Mouse (Mus musculus) liver, adult 2 months (tissue): ENCODE results near the gene Syt12. TPM values are rescaled to one million over a fixed set of nuclear protein-coding genes. Genes with fewer than 3 reads are reported as not detected.

ENCODE experiments used
- DNase-seq: peaks from one replicate; pipeline ENCODE4 v3.0.0-alpha.2; 2011; ENCODE audit warnings: low read depth, low spot score; ENCODE audit errors: extremely low read depth
- H3K27ac ChIP-seq: fragments of 200-500 bp; replicated peaks from 2 replicates; pipeline ENCODE4 v1.5.1; 2012; ENCODE audit warnings: low read depth, mild to moderate bottlenecking, control low read depth, inconsistent platforms, low read length; ENCODE audit not compliant: insufficient read depth
- H3K27me3 ChIP-seq: fragments of 200-500 bp; 2 replicates; pipeline ENCODE4 v1.6.1; 2012; ENCODE audit warnings: mild to moderate bottlenecking, moderate library complexity, low read length, inconsistent platforms; ENCODE audit not compliant: control insufficient read depth, insufficient read depth
- H3K36me3 ChIP-seq: fragments of 200-500 bp; 2 replicates; pipeline ENCODE4 v1.6.1; 2012; ENCODE audit warnings: low read length, inconsistent platforms; ENCODE audit not compliant: control insufficient read depth, insufficient read depth
- H3K4me1 ChIP-seq: fragments of 200-500 bp; 2 replicates; pipeline ENCODE4 v1.6.1; 2011; ENCODE audit warnings: low read length; ENCODE audit not compliant: control insufficient read depth, insufficient read depth
- H3K4me3 ChIP-seq: fragments of 200-500 bp; 2 replicates; pipeline ENCODE4 v1.5.1; 2011; ENCODE audit warnings: low read depth, mild to moderate bottlenecking, control low read depth, low read length, moderate library complexity; ENCODE audit not compliant: insufficient read depth
- H3K79me2 ChIP-seq: fragments of 200-500 bp; 2 replicates; pipeline ENCODE4 v1.6.1; 2012; ENCODE audit warnings: inconsistent platforms, mild to moderate bottlenecking, low read length, moderate library complexity; ENCODE audit not compliant: control insufficient read depth, insufficient read depth
- H3K9ac ChIP-seq: fragments of 200-500 bp; 2 replicates; pipeline ENCODE4 v1.6.1; 2012; ENCODE audit warnings: low read depth, mild to moderate bottlenecking, control low read depth, inconsistent platforms, low read length
- CTCF ChIP-seq: fragments of 200-500 bp; IDR thresholded peaks from 2 replicates; pipeline ENCODE4 v1.5.1; 2011; ENCODE audit warnings: low read depth, low read length, control low read depth
- POLR2A ChIP-seq: fragments of 200-500 bp; IDR thresholded peaks from 2 replicates; pipeline ENCODE4 v1.6.1; 2011; ENCODE audit warnings: low read length, control low read depth; ENCODE audit not compliant: insufficient read depth; ENCODE audit errors: extremely low read depth
- WGBS: fragments of 180-500 bp; shearing (Covaris S2); methylation state at CpG from one replicate; pipeline ENCODE4 v1.1.7; 2018; 5-methylcytosine and 5-hydroxymethylcytosine counted together
- polyA plus RNA-seq: library from polyadenylated mRNA; depleted of rRNA; stranded (reverse); fragments of >200 nt; gene quantifications from 2 replicates; pipeline ENCODE4 v1.2.3, GENCODE M21; 2012
- total RNA-seq: library from RNA; depleted of rRNA; stranded (reverse); fragments of >200 nt; gene quantifications from 2 replicates; pipeline ENCODE4 v1.2.3, GENCODE M21; 2014

The Syt12 gene
- total and polyA plus RNA-seq, 2 experiments, result 0.28 to 0.91 TPM

- peaks cover 28% of the 10 kb centered on the region for H3K79me2 ChIP-seq
- WGBS, result 76% methylated on average over 1 of the region's 1 CpGs
- TF ChIP-seq CTCF, result peak; percentile 30; the same call in 1 of the 2 replicates
- no peak for TF ChIP-seq POLR2A
- DNase-seq, result no peak
- H3K27ac ChIP-seq, result no peak overlapping the region
- peaks cover 8% of the 10 kb centered on the region for H3K36me3 ChIP-seq
- peaks cover 17% of the 10 kb centered on the region for H3K4me1 ChIP-seq
- H3K4me3 ChIP-seq, result no peak overlapping the region
- H3K27me3 ChIP-seq, result no peaks in the 10 kb centered on the region
- H3K9ac ChIP-seq, result no peak overlapping the region
These were observed 43.5 kb downstream of the Syt12 start for GRCm38 (mm10) chr19:4433756-4434155.

DNA sequence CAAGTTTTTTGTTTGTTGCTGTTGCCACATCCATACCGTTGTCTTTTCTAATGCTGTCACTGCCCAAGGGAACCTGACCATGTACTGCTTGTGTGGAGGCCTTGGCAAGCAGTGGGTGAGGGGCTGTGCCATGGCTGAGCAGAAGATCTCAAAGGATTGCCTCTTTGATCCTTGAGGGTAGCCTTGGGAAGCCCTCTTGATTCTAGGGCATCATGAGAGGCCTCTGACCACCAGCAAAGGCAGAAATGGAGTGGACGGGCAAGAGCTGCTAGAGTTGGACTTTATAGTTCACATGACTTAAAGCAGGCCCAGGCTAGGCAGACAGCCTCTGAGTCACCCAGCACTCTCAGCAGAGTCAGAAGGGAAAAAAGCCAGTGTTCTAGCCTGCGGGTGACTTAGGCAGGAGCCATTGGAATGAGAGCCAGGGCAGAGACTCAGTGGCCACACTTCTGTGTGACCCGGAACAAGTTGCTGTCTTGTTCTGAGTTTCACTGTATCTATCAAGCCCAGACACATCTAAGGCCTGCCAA, 47.1 kb downstream of the Syt12 start:
- H3K4me3 ChIP-seq, result no peak overlapping the region
- H3K27me3 ChIP-seq, result no peaks in the 10 kb centered on the region
- H3K36me3 ChIP-seq, result peaks cover 21% of the 10 kb centered on the region
- peaks cover 3% of the 10 kb centered on the region; the same call in 1 of the 2 replicates for H3K79me2 ChIP-seq
- H3K27ac ChIP-seq, result no peak overlapping the region
- no peak for DNase-seq
- WGBS, result 81% methylated on average over 4 of the region's 4 CpGs
- TF ChIP-seq CTCF (no peak), POLR2A (no peak)
- no peaks in the 10 kb centered on the region for H3K4me1 ChIP-seq
- no peak overlapping the region for H3K9ac ChIP-seq

DNA sequence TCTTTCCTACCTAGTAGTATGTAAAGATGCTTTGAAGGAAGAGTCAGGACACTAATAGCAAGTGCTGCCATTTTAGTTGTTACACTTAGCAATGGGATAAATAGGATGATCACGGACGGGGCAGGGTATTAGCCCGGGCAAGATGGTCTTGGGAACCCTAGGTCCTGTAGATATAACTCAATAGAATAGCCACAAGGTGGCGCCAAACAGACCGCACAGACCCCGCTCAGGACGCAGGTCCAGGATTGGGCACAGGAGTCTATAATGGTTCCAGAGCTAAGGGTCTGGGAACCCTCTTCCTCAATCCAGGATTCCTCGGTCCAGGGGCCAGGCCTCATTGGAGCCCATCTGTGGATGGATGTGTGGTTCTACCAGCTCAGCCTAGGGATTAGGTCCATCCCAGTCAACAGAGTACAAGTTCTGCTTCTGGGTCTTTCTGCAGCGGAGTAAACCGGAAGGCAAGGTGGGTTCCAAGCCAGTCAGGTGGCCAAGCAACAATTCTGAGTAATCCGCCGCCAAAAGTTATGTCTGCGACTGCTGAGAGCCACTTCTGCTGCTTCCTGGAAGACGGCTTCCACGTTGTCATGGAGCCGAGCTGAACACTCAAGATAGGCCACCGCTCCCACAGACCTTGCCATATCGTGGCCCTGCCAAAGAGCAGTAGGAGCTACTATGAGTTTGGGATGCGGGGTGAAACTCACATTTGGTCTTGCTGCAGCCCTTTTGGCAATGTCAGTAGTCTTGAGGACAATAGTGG, 51.5 kb downstream of the Syt12 start:
- Histone ChIP-seq H3K27ac (no peak overlapping the region), H3K27me3 (no peaks in the 10 kb centered on the region), H3K4me1 (peaks cover 2% of the 10 kb centered on the region; the same call in 1 of the 2 replicates), H3K9ac (no peak overlapping the region), H3K79me2 (no peaks in the 10 kb centered on the region; the same call in 1 of the 2 replicates), H3K36me3 (peaks cover 22% of the 10 kb centered on the region), H3K4me3 (no peak overlapping the region)
- no peak for DNase-seq
- no peak for TF ChIP-seq POLR2A
- peak; percentile 76 for TF ChIP-seq CTCF
- 76% methylated on average over 19 of the region's 19 CpGs for WGBS

DNA sequence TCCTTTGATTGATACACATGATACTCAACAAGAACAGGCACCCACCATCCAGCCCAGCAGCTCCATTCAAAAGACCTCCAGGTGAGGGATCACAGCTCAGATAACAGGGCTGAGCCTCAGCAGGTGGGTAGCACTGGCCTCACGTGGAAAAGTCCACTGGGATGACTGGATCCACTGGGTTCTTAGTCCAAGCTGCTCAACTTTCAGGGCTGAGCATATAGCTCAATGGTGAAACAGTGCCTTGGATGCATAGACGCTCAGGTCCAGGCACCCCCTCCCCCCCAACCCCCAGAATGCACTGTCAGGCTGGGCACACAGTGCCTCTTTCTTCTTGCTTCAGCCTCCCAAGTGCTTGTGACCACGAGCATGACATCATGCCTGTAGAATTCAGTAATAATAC, 54.2 kb downstream of the Syt12 start:
- 92% methylated on average over 3 of the region's 3 CpGs for WGBS
- H3K27me3 ChIP-seq, result no peaks in the 10 kb centered on the region
- TF ChIP-seq POLR2A (no peak), CTCF (no peak)
- peaks cover 10% of the 10 kb centered on the region for H3K4me1 ChIP-seq
- H3K4me3 ChIP-seq, result no peak overlapping the region
- no peaks in the 10 kb centered on the region; the same call in 1 of the 2 replicates for H3K79me2 ChIP-seq
- no peak overlapping the region for H3K27ac ChIP-seq
- DNase-seq, result no peak
- H3K9ac ChIP-seq, result no peak overlapping the region
- H3K36me3 ChIP-seq, result peaks cover 22% of the 10 kb centered on the region

- Histone ChIP-seq H3K4me1 (peaks cover 10% of the 10 kb centered on the region), H3K4me3 (no peak overlapping the region), H3K36me3 (peaks cover 19% of the 10 kb centered on the region), H3K9ac (no peak overlapping the region), H3K27ac (no peak overlapping the region), H3K27me3 (no peaks in the 10 kb centered on the region), H3K79me2 (no peaks in the 10 kb centered on the region; the same call in 1 of the 2 replicates)
- WGBS, result 67% methylated on average over 3 of the region's 3 CpGs
- TF ChIP-seq CTCF, result no peak
- no peak for TF ChIP-seq POLR2A
- DNase-seq, result peak; percentile 69
These were observed 54.7 kb downstream of the Syt12 start for GRCm38 (mm10) chr19:4422581-4422980.
